Mouse (Mus musculus): ENCODE measurements around the gene Nemp1. TPM values are rescaled to one million over a fixed set of nuclear protein-coding genes. Genes with fewer than 3 reads are reported as not detected.
A peak's percentile ranks its signal among the peaks of the same experiment; 100 is the strongest.

Gene Nemp1
- polyA plus RNA-seq, 1 experiment, result 4.5 TPM

GRCm38 (mm10) chr10:127710331-127710730 is 43.6 kb downstream of the Nemp1 start:
- no peak for DNase-seq (ENCODE audit: extremely low spot score in 1 of 2, low spot score in 1 of 2)

- DNase-seq (ENCODE audit: extremely low spot score in 1 of 2, low spot score in 1 of 2), result no peak
Measured at GRCm38 (mm10) chr10:127712736-127713135, 46.0 kb downstream of the Nemp1 start.

DNA sequence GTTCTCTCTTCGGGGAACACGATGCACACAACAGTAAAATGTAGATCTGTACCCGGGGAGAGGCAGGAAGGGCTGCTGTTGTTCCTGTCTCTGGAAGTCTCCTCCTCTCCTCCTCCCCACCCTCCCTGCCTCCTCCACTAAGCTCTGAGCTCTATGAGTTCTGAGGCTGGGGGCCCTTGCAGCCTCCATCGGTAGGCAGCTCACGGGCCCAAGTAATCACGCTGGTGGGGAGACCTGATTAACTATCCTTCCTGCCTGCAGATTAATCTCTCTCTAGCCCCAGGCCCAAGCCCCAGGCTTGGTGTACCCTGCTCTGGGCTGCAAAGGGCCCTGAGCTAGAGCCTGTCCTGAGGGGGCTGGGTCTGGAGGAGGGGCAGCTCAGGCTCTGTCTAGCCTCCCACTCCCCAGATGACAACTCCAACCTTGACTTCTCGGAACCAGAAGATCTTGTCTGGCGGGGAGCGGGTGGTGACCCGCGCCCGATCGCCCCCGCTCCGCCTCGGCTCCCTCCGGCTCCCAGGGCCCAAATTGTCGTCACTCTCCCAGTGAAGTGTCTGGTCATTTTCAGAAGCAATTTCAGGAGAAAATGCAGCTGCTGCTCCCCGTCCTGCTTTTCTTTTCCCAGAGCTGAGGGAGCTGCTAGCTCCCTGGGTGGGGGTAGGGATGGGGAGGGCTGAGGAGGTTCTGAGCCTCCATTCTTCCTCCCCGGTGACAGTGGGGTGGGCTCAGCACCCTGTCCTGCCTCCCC is 55.1 kb downstream of the Nemp1 start:
- peak in 1 of 2 experiments; percentile 24 for DNase-seq (ENCODE audit: extremely low spot score in 1 of 2, low spot score in 1 of 2)

DNA sequence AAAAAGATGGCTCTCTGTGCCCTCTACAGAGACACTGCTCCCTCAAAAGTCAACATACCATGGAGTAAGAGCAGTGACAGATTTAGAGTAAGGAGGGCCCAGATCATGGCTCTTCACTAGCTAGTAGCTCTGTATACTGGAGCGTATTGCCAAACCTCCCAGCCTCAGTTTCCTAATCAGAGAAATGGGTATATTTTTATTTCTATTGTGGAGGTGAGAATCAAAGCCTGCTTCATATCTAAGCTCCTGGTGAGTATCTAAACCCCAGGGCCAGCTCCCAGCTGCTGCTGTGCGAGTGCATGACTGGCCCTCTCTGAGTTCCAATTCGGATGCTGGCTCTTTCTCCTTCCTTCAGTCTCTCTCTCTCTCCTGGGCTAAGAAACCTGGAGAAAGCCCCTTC is 57.5 kb downstream of the Nemp1 start, which contains the start of gene Tac2:
Gene Tac2, plus strand, starts transcription at position 301 of the 400 bp plus-strand sequence.
- DNase-seq (ENCODE audit: extremely low spot score in 1 of 2, low spot score in 1 of 2), result no peak

- no peak for DNase-seq (ENCODE audit: extremely low spot score in 1 of 2, low spot score in 1 of 2)
Measured at GRCm38 (mm10) chr10:127725136-127725535, 58.4 kb downstream of the Nemp1 start.

- DNase-seq (ENCODE audit: extremely low spot score in 1 of 2, low spot score in 1 of 2), result peak in 1 of 2 experiments; percentile 31
Measured at GRCm38 (mm10) chr10:127728437-127728836, 61.7 kb downstream of the Nemp1 start.

DNA sequence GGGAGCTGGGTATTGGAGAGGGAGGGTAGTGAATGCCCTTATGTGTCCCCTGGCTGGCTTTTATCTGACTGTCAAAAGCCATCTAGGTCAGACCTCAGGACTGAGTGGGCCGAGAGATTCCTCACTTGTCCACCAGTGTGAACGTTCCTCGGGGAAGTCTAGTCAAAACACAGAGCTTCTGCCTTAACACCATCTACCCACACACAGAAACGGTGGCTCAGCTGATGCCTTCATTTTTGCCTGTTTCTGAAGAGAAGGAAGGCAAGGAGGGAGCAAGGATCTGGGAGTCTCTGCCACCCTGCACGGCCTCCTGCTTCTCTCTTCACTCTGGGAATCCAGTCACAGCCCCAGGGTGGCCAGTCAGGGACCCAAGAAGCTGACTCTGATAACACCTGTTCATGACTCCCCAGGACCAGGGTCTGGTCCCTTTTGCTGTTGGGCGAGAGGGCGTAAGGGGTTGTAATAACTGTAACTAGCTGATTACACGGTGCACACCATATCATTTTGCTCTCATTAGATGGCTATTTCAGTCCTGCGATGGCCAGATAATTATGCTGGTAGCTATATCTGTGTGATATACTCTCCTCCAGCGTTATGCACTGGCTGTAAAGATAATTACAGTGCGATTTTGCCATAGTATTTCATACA is 63.7 kb downstream of the Nemp1 start:
- peak in 1 of 2 experiments; percentile 52 for DNase-seq (ENCODE audit: extremely low spot score in 1 of 2, low spot score in 1 of 2)

- no peak for DNase-seq (ENCODE audit: extremely low spot score in 1 of 2, low spot score in 1 of 2)
Measured at GRCm38 (mm10) chr10:127730933-127731310, 64.2 kb downstream of the Nemp1 start.

- DNase-seq (ENCODE audit: extremely low spot score in 1 of 2, low spot score in 1 of 2), result no peak
Measured at GRCm38 (mm10) chr10:127731397-127731796, 64.7 kb downstream of the Nemp1 start.

GRCm38 (mm10) chr10:127734434-127734833 is 67.7 kb downstream of the Nemp1 start:
- peak in 1 of 2 experiments; percentile 48 for DNase-seq (ENCODE audit: extremely low spot score in 1 of 2, low spot score in 1 of 2)

- no peak for DNase-seq (ENCODE audit: extremely low spot score in 1 of 2, low spot score in 1 of 2)
Measured at GRCm38 (mm10) chr10:127736266-127736665, 69.6 kb downstream of the Nemp1 start.

- DNase-seq (ENCODE audit: extremely low spot score in 1 of 2, low spot score in 1 of 2), result no peak
Measured at GRCm38 (mm10) chr10:127736916-127737315, 70.2 kb downstream of the Nemp1 start.

DNA sequence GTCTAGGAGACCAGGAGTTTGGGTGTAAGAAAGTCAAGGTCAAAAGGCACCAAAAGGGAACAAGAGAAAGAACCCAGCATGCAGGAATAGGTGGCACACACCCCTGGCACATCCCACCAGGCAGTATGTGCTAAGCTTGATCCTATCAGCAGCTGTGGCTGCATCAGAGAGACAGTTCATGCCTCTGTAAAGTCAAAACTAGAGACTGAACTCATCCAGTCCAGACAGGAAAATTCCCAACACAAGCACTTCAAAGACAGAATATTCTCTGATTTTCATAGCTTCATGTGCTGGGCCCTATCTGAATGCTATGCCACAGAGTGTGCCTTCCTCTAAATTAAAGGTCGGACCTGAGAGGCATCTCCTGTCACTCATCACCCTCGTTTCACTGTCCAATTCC is 70.9 kb downstream of the Nemp1 start:
- no peak for DNase-seq (ENCODE audit: extremely low spot score in 1 of 2, low spot score in 1 of 2)

- peak in 1 of 2 experiments; percentile 45 for DNase-seq (ENCODE audit: extremely low spot score in 1 of 2, low spot score in 1 of 2)
Measured at GRCm38 (mm10) chr10:127738151-127738882, 71.6 kb downstream of the Nemp1 start.

- peak in 1 of 2 experiments; percentile 71 for DNase-seq (ENCODE audit: extremely low spot score in 1 of 2, low spot score in 1 of 2)
Measured at GRCm38 (mm10) chr10:127739083-127739660, 72.5 kb downstream of the Nemp1 start, which contains the start of gene Zbtb39. Zbtb39 (plus strand) TSS chr10:127739538.

DNA sequence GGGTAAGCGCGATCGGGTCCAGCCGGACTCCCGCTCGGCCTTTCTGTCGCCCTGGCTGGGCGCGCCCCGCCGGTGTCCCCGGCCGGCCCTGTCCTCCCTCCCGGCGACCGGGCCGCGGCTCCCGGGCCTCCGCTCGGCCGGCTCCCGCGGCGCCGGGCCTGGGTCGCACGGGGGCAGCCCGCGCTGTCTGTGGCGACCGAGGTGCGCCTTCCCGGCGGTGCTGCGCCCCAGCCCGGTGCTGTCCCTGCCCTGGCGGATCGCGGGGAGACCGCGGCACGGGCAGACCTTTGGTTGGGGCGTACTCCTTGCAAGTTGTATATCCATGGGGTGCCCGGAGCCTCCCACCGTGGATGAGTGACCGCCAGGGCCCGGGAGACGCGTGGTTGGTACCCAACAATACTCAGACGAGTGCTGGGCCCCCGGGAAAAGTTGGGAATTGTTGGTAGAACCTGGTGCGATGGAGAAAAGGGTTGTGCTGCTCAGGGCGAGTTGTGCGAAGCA is 73.0 kb downstream of the Nemp1 start:
- DNase-seq (ENCODE audit: extremely low spot score in 1 of 2, low spot score in 1 of 2), result no peak

GRCm38 (mm10) chr10:127744661-127745060 is 78.0 kb downstream of the Nemp1 start:
- DNase-seq (ENCODE audit: extremely low spot score in 1 of 2, low spot score in 1 of 2), result peak in 1 of 2 experiments; percentile 29

- no peak for DNase-seq (ENCODE audit: extremely low spot score in 1 of 2, low spot score in 1 of 2)
Measured at GRCm38 (mm10) chr10:127745886-127746285, 79.2 kb downstream of the Nemp1 start.

DNA sequence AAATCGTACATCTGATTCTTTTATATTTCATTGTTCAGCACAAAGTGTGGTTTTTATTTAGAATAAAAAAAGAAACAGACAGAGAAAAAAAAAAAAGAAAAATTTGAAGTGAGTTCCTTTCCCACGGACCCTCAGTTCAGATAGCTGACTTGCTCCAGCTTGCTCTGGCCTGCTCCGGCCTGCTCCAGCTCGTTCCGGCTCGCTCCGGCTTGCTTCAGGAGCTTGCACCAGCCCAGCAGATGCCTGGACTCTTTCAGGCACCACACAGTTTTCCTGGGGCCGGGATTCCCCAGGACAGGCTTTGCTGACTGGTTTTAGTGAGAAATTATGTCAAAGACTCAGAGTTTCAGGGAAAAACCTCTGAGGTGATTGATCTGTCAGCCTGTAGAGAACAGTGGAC is 80.6 kb downstream of the Nemp1 start:
- no peak for DNase-seq (ENCODE audit: extremely low spot score in 1 of 2, low spot score in 1 of 2)

DNA sequence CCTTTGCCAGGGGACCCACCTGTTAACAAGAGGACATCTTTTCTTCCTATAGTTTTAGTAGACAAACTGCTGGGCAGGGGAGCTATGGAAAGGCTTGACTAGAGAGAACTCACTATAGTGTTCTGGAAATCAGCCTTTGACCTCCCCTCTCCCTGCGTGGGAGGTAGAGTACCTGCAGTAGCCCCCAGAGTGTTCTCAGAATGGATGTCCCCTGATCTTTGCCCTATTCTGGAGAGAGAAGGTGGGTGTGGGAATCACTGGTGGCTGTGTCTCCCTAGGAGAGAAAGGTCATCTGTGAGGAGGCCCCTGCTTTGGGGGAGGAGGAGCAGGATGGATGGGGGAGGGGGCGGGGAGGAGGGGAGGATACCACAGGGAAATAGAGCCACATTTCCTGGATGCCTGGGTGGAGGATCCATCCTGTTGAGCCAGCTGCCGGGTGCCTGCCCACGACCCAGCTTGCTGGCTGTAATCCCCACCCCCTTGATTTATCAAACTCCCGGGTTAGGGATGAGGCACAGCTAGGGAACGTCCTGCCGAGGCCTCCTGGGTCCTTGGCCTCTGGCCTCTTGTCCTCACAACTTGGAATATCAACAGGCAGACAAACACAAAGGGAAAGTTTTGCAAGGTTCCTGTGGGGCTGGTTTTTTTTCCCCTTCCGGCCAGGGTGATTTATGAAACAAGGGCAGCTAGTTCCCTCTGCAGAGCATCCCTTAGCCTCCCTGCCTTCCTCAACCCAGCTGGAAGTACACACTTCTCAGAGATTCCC is 82.3 kb downstream of the Nemp1 start:
- DNase-seq (ENCODE audit: extremely low spot score in 1 of 2, low spot score in 1 of 2), result no peak

All from frontal cortex, adult 2 months (tissue).